Mouse (Mus musculus) liver, embryonic 11.5 days (tissue): ENCODE measurements around the gene Lrcol1. TPM values are rescaled to one million over a fixed set of nuclear protein-coding genes. Genes with fewer than 3 reads are reported as not detected.

ENCODE experiments used
- ATAC-seq: fragments of 200-750 bp; cut with Nextera tagmentation; replicated peaks from 2 replicates; pipeline ENCODE4 v1.8.0; 2017; ENCODE audit warnings: moderate number of reproducible peaks, mild to moderate bottlenecking, moderate TSS enrichment, moderate library complexity; ENCODE audit not compliant: low FRiP score
- DNase-seq: peaks from one replicate; pipeline ENCODE4 v3.0.0-alpha.2; 2017; ENCODE audit warnings: low spot score
- H3K27ac ChIP-seq: fragments of 300-500 bp; sonication (generic); 2 replicates; pipeline ENCODE4 v1.5.1; 2014; ENCODE audit warnings: mild to moderate bottlenecking, low read depth, low read length, control low read depth
- H3K27me3 ChIP-seq: fragments of 300-500 bp; sonication (generic); replicated peaks from 2 replicates; pipeline ENCODE4 v1.6.1; 2014; ENCODE audit warnings: low read length, mixed read lengths; ENCODE audit not compliant: control insufficient read depth, insufficient read depth
- H3K36me3 ChIP-seq: fragments of 300-500 bp; sonication (generic); 2 replicates; pipeline ENCODE4 v1.6.1; 2014; ENCODE audit warnings: mild to moderate bottlenecking, low read length, moderate library complexity, mixed read lengths; ENCODE audit not compliant: control insufficient read depth, insufficient read depth
- H3K4me1 ChIP-seq: fragments of 300-500 bp; sonication (generic); replicated peaks from 2 replicates; pipeline ENCODE4 v1.6.1; 2014; ENCODE audit warnings: low read length, mixed read lengths; ENCODE audit not compliant: control insufficient read depth, insufficient read depth
- H3K4me2 ChIP-seq: fragments of 300-500 bp; sonication (generic); 2 replicates; pipeline ENCODE4 v1.6.1; 2014; ENCODE audit warnings: mild to moderate bottlenecking, control low read depth, moderate library complexity
- H3K4me3 ChIP-seq: fragments of 300-500 bp; sonication (generic); 2 replicates; pipeline ENCODE4 v1.5.1; 2014; ENCODE audit warnings: low read depth, low read length, control low read depth
- H3K9ac ChIP-seq: fragments of 300-500 bp; sonication (generic); 2 replicates; pipeline ENCODE4 v1.6.1; 2014; ENCODE audit warnings: low read depth, low read length, control low read depth
- H3K9me3 ChIP-seq: fragments of 300-500 bp; sonication (generic); 2 replicates; pipeline ENCODE4 v1.6.1; 2016; ENCODE audit warnings: low read length, inconsistent platforms, mixed read lengths; ENCODE audit not compliant: control insufficient read depth
- WGBS: fragments of 180-500 bp; shearing (Covaris S2); extraction: QIAGEN DNeasy Blood & Tissue Kit; methylation state at CpG from one replicate; pipeline ENCODE4 v1.1.7; 2014; 5-methylcytosine and 5-hydroxymethylcytosine counted together
- polyA plus RNA-seq: library from polyadenylated mRNA; unstranded; fragments of >200 nt; fragmentation: Nextera tagmentation; extraction: Ambion mirVana; gene quantifications from 2 replicates; pipeline ENCODE4 v1.2.1, GENCODE M21; 2014

Lrcol1 gene
- not detected in 2 replicates for polyA plus RNA-seq

DNA sequence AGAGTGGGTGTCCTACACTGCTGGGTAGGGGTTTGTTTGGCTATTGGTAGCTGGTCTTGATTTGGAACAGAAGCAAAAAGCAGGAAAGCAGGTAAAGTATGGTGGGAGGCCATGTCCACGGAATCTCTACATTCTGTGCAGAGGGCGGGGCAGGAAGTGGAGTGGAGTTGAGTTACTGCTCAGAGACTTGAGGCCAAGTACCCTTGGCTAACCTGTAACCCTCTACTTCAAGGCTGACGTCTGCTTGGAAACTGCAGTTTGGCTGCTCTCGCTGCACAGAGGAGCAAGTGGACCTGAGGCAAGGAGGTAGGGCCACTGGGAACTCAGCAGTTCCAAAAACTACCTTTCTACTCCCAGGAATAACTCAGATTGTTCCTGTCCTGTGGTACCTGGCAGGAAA is at the start of gene Lrcol1:
Gene Lrcol1, plus strand, starts transcription at position 207 of the 400 bp plus-strand sequence.
- DNase-seq (no peak), ATAC-seq (no peak)
- H3K4me2 ChIP-seq, result no peak within 1 kb of the TSS
- no peak within 1 kb of the TSS for H3K9ac ChIP-seq
- H3K36me3 ChIP-seq, result no peaks in the 10 kb centered on the region
- H3K4me1 ChIP-seq, result peaks cover 4% of the 10 kb centered on the region; the same call in 1 of the 2 replicates
- no peak within 1 kb of the TSS for H3K27ac ChIP-seq
- 70% methylated on average over 4 of the region's 4 CpGs for WGBS
- H3K4me3 ChIP-seq, result no peak within 1 kb of the TSS
- peaks cover 35% of the 10 kb centered on the region for H3K27me3 ChIP-seq
- H3K9me3 ChIP-seq, result no peaks in the 10 kb centered on the region

GRCm38 (mm10) chr5:110296637-110297036 is 47.9 kb upstream of the Lrcol1 start:
- Histone ChIP-seq H3K4me3 (no peak overlapping the region), H3K4me1 (no peaks in the 10 kb centered on the region), H3K27me3 (no peaks in the 10 kb centered on the region), H3K36me3 (peaks cover 66% of the 10 kb centered on the region), H3K9me3 (no peaks in the 10 kb centered on the region), H3K27ac (no peak overlapping the region), H3K4me2 (no peak overlapping the region), H3K9ac (no peak overlapping the region)
- WGBS, result 94% methylated on average over 1 of the region's 1 CpGs
- ATAC-seq, result no peak
- no peak for DNase-seq

- DNase-seq (no peak), ATAC-seq (no peak)
- no peaks in the 10 kb centered on the region for H3K27me3 ChIP-seq
- no peaks in the 10 kb centered on the region for H3K4me1 ChIP-seq
- WGBS, result 92% methylated on average over 2 of the region's 2 CpGs
- no peak overlapping the region for H3K4me2 ChIP-seq
- H3K4me3 ChIP-seq, result no peak overlapping the region
- peaks cover 66% of the 10 kb centered on the region for H3K36me3 ChIP-seq
- H3K9ac ChIP-seq, result no peak overlapping the region
- no peak overlapping the region for H3K27ac ChIP-seq
- H3K9me3 ChIP-seq, result no peaks in the 10 kb centered on the region
Measured at GRCm38 (mm10) chr5:110300591-110300990, 43.9 kb upstream of the Lrcol1 start.

- Histone ChIP-seq H3K9ac (no peak overlapping the region), H3K27me3 (no peaks in the 10 kb centered on the region), H3K9me3 (no peaks in the 10 kb centered on the region), H3K36me3 (peaks cover 47% of the 10 kb centered on the region), H3K4me3 (no peak overlapping the region), H3K4me2 (no peak overlapping the region), H3K27ac (no peak overlapping the region), H3K4me1 (no peaks in the 10 kb centered on the region)
- DNase-seq (no peak), ATAC-seq (no peak)
- WGBS, result 93% methylated on average over 7 of the region's 7 CpGs
Measured at GRCm38 (mm10) chr5:110308861-110309260, 35.7 kb upstream of the Lrcol1 start.

GRCm38 (mm10) chr5:110313127-110313526 is 31.4 kb upstream of the Lrcol1 start:
- no peak for DNase-seq
- Histone ChIP-seq H3K9ac (no peak overlapping the region), H3K27me3 (no peaks in the 10 kb centered on the region), H3K27ac (no peak overlapping the region), H3K9me3 (no peaks in the 10 kb centered on the region), H3K4me2 (no peak overlapping the region), H3K36me3 (peaks cover 32% of the 10 kb centered on the region), H3K4me1 (no peaks in the 10 kb centered on the region), H3K4me3 (no peak overlapping the region)
- ATAC-seq, result no peak
- WGBS, result 91% methylated on average over 3 of the region's 3 CpGs

DNA sequence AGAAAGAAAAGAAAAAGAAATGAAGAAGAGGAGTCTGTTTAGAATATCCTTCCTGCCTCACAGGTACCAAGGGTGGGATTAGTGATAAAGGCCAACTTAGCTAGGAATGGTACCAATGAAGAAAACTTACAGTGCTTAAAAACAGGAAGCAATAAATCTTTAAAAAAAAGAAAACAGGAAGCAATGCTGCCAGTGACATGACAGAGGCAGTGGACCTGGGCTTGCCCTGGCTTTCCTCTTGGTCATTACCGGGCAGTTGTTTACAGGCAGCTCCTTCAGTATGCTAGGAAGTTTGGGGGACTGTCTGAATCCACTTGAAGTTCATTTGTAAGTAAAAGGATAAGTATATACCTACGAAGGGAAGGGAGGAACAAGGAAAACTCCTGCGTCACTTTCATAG is 14.0 kb upstream of the Lrcol1 start:
- Histone ChIP-seq H3K4me3 (no peak overlapping the region), H3K27me3 (no peaks in the 10 kb centered on the region), H3K4me2 (no peak overlapping the region), H3K9me3 (no peaks in the 10 kb centered on the region), H3K36me3 (peaks cover 45% of the 10 kb centered on the region), H3K9ac (no peak overlapping the region), H3K4me1 (no peaks in the 10 kb centered on the region), H3K27ac (no peak overlapping the region)
- no peak for ATAC-seq
- DNase-seq, result no peak
- 74% methylated on average over 3 of the region's 3 CpGs for WGBS

- 81% methylated on average over 2 of the region's 2 CpGs for WGBS
- H3K9me3 ChIP-seq, result no peaks in the 10 kb centered on the region
- ATAC-seq (no peak), DNase-seq (no peak)
- peaks cover 25% of the 10 kb centered on the region for H3K27me3 ChIP-seq
- H3K4me2 ChIP-seq, result no peak overlapping the region
- peaks cover 23% of the 10 kb centered on the region for H3K36me3 ChIP-seq
- peaks cover 4% of the 10 kb centered on the region; the same call in 1 of the 2 replicates for H3K4me1 ChIP-seq
- H3K9ac ChIP-seq, result no peak overlapping the region
- no peak overlapping the region for H3K4me3 ChIP-seq
- H3K27ac ChIP-seq, result no peak overlapping the region
Measured at GRCm38 (mm10) chr5:110338792-110339191, 5.7 kb upstream of the Lrcol1 start.

GRCm38 (mm10) chr5:110342648-110343284 is 1.8 kb upstream of the Lrcol1 start, which contains the start of gene P2rx2:
P2rx2 (minus strand) TSS chr5:110343212.
- Histone ChIP-seq H3K9ac (no peak within 1 kb of the TSS), H3K4me1 (peaks cover 4% of the 10 kb centered on the region; the same call in 1 of the 2 replicates), H3K4me2 (peak within 1 kb of the TSS; percentile 69), H3K9me3 (no peaks in the 10 kb centered on the region), H3K27me3 (peaks cover 35% of the 10 kb centered on the region), H3K36me3 (no peaks in the 10 kb centered on the region), H3K4me3 (peak within 1 kb of the TSS; percentile 45), H3K27ac (no peak within 1 kb of the TSS)
- WGBS, result 2% methylated on average over 43 of the region's 43 CpGs
- ATAC-seq (peak; percentile 38; the same call in 1 of the 2 replicates), DNase-seq (peak; percentile 54)

GRCm38 (mm10) chr5:110345553-110345952 is 1.0 kb downstream of the Lrcol1 start:
- DNase-seq (no peak), ATAC-seq (no peak)
- no peak overlapping the region for H3K27ac ChIP-seq
- H3K27me3 ChIP-seq, result peaks cover 35% of the 10 kb centered on the region
- no peak overlapping the region for H3K4me2 ChIP-seq
- no peak overlapping the region for H3K9ac ChIP-seq
- no peak overlapping the region for H3K4me3 ChIP-seq
- H3K4me1 ChIP-seq, result peaks cover 4% of the 10 kb centered on the region; the same call in 1 of the 2 replicates
- WGBS, result 68% methylated on average over 4 of the region's 4 CpGs
- H3K9me3 ChIP-seq, result no peaks in the 10 kb centered on the region
- no peaks in the 10 kb centered on the region for H3K36me3 ChIP-seq
